Mouse (Mus musculus) heart, postnatal 36 days (tissue): ENCODE measurements around the gene Ankrd53. TPM values are rescaled to one million over a fixed set of nuclear protein-coding genes. Genes with fewer than 3 reads are reported as not detected.
A peak's percentile ranks its signal among the peaks of the same experiment; 100 is the strongest.
"Not testable (repeated sequence)": the region's sequence is repeated elsewhere in the genome, so short reads cannot be mapped to it uniquely, and the experiment has no call there.

Experiments used
- DNase-seq, 2 experiments: peaks; one replicate each; pipeline ENCODE4 v3.0.0; 2021 to 2022
- intact Hi-C: fragments of 180-260 bp; cut with DNase I; formaldehyde crosslinking; loops from one replicate; pipeline ENCODE4 v1.15.1; 2025
- total RNA-seq, 2 experiments: library from RNA; stranded (reverse); gene quantifications; 2 replicates each; pipeline ENCODE4 v1.2.3; 2021

The Ankrd53 gene
- total RNA-seq, 2 experiments from 2014 or later = not detected

DNA sequence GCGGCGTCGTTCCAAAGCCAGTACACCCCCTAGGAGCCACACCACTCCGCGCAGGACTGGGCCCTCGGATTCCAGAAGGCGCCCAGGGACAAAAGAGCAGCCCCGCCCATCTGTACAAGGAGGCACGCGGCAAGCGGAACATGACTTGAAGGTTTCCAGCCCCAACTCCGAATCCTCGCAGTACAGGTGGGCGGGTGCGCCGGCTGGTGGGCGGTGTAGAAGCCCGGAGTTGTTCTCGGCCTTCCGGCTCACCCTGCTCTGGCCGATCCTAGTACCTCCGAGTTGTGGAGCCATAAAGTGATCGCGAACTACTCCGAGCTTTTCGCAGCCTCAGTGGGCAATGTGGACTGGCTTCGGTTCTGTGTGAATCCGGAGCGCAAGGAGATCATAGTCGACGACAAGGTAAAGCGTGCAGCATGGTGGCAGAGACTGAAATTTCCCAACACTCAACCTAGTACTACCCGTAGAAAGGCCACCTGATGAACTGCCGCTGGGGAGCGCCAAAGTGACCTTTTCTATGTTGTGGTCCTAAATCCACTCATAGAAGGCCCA, 512 bp downstream of the Ankrd53 start:
- intact Hi-C loops = no loop called here
- peak; percentile 15 to 27 for DNase-seq

- DNase-seq = peak in 1 of 2 experiments; percentile 17
- intact Hi-C loops = no loop called here
Observed at GRCm38 (mm10) chr6:83766982-83767381, 4.5 kb downstream of the Ankrd53 start.

GRCm38 (mm10) chr6:83768485-83768884, 6.0 kb downstream of the Ankrd53 start:
- intact Hi-C loops = no loop called here
- DNase-seq = peak in 1 of 2 experiments; percentile 12

GRCm38 (mm10) chr6:83774126-83774525, 11.7 kb downstream of the Ankrd53 start:
- DNase-seq = no peak
- intact Hi-C loops = no loop called here

- DNase-seq = no peak
- intact Hi-C loops = loop anchor here (1.0 kb wide), 1 partner anchor 20 kb away; no protein-coding TSS in a partner anchor
Observed at GRCm38 (mm10) chr6:83774781-83775563, 12.5 kb downstream of the Ankrd53 start.

DNA sequence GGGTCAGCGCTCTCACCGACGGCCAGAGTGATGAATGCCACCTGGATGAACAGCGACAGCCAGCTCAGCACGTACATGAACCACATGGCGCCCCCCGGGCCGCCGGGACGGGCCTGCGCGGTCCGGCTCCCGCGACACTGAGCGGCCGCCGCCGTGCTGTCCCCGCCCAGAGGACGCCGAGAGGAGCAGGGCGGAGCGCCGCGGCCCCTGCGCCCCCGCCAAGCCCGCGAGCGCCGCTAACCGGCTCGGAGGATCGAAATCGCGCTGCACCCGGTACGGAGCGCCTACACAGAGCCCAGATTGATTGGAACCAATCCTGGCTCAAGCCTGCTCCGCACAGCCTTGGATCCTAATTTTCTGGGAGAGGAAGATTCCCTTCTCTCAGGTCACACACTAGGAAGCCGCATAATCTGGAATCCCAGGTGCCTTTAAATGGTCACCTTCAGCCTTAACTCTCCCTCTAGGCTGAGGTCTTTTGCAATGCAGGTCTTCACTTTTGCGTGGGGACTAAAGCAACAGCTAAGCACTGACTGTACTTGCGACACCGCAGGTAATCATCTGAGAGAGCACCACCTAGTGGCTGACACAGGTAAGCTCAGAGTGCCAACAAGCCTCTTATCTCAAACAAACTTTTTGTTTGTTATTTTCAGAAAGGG, 13.3 kb downstream of the Ankrd53 start, which contains the start of gene Tex261:
Tex261 (minus strand) TSS at position 176 of the 656 bp plus-strand sequence.
- intact Hi-C loops = loop anchor here (1.0 kb wide), 2 partner anchors 17 to 20 kb away; no protein-coding TSS in a partner anchor
- DNase-seq = peak; percentile 92 to 94

DNA sequence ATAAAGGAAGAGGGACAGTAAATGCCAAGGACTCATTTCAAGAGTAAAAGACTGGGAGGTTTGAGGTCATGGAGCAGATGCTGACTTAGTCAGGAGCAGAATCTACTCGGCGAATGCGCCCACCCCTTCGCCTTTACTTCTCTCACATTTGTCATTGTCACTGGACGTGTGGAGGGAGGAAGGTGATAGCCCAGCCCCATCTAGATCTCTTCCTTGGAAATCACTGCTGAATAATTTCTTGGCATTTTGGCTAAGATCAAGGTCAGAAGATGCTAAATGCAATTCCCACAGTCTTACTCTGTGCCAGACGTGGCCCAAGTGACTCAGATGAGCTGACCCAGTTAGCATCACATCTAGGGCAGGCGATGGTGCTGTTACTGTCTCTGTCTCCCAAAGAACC, 15.9 kb downstream of the Ankrd53 start:
- intact Hi-C loops = loop anchor here (2.0 kb wide), 1 partner anchor 88 kb away; no protein-coding TSS in a partner anchor
- DNase-seq = no peak

DNA sequence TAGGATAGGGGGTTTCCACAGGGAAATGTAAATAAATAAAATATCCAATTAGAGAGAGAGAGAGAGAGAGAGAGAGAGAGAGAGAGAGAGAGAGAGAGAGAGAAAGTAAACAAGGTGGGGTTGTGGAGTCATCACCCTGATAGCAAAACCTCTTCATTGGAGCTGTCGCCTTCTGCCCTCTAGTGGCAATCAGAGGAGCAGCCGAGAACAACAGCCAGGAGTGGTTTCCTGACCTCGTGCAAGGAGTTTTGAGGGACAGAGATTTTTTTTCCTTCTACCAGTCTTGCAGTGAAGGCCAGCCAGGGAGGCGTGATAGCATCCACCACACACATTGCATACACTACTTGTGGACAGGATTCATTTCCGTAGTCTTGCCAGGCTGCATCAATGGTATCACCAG, 16.6 kb downstream of the Ankrd53 start:
- intact Hi-C loops = loop anchor here (2.0 kb wide), 1 partner anchor 88 kb away; no protein-coding TSS in a partner anchor
- peak; percentile 57 to 58 for DNase-seq

GRCm38 (mm10) chr6:83786426-83786825, 24.0 kb downstream of the Ankrd53 start:
- no peak for DNase-seq
- intact Hi-C loops = no loop called here

GRCm38 (mm10) chr6:83788554-83788953, 26.1 kb downstream of the Ankrd53 start:
- no peak for DNase-seq
- intact Hi-C loops = no loop called here

DNA sequence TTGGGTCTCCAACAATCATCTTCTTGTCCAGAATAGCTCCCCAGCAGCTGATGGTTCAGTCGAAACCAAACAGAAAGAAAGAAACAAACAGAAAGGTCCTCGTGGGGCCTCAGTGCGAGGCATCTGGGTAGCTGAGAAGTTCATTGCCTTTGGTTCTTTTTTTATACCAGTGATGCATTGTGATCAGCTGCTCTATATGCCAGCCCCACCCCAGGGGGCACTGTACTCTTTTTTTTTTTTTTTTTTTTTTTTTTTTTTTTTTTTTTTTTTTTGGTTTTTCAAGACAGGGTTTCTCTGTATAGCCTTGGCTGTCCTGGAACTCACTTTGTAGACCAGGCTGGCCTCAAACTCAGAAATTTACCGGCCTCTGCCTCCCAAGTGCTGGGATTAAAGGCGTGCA, 28.1 kb downstream of the Ankrd53 start:
- intact Hi-C loops, DNase-seq: not testable (repeated sequence)

GRCm38 (mm10) chr6:83791251-83791890, 28.9 kb downstream of the Ankrd53 start:
- no peak for DNase-seq
- intact Hi-C loops = no loop called here

GRCm38 (mm10) chr6:83794760-83795296, 32.4 kb downstream of the Ankrd53 start, which contains the start of gene Nagk:
Gene Nagk, plus strand, starts transcription at chr6:83794982.
- peak; percentile 93 to 96 for DNase-seq
- intact Hi-C loops = loop anchor here (1.0 to 2.0 kb wide), 2 partner anchors 20 to 36 kb away; partner anchors contain the start of genes Paip2b and Tex261

GRCm38 (mm10) chr6:83795492-83795900, 33.1 kb downstream of the Ankrd53 start:
- intact Hi-C loops = loop anchor here (1.0 to 2.0 kb wide), 2 partner anchors 20 to 35 kb away; partner anchors contain the start of genes Paip2b and Tex261
- no peak for DNase-seq

DNA sequence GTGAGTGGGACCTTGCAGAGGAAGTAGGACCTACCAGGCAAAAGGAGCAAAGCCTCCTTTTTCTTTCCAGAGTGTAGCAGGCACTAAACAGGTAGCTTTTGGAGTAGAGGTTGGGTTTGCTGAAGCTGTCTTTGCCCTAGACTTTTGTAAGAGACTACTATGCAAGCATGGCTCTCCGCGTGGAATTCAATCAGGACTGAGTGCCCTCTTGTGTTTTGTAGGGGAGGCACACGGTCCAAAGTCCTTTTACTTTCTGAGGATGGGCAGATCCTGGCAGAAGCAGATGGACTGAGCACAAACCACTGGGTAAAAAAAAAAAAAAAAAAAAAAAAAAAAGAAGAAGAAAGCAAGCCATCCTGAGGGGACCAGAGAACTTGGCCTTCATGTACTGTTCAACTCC, 34.2 kb downstream of the Ankrd53 start:
- intact Hi-C loops = no loop called here
- DNase-seq = no peak

DNA sequence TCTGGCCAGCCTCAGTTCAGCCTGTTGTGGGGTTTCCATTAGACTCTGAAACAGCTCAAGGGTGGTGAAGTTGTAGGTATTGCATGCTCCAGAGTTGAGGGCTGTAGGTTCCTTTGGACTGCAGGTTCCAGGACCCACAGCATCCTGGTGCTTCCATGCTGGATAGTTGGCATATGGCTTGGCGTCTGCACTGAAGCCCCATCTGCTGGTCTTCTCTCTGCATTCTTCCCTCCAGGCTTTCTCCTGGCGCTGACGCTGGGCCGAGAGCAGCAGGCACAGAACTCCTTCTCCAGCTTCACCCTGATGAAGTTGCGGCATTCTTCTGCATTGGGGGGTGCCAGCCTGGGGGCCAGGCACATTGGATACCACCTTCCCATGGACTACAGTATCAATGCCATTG, 39.6 kb downstream of the Ankrd53 start:
- DNase-seq = no peak
- intact Hi-C loops = no loop called here

DNA sequence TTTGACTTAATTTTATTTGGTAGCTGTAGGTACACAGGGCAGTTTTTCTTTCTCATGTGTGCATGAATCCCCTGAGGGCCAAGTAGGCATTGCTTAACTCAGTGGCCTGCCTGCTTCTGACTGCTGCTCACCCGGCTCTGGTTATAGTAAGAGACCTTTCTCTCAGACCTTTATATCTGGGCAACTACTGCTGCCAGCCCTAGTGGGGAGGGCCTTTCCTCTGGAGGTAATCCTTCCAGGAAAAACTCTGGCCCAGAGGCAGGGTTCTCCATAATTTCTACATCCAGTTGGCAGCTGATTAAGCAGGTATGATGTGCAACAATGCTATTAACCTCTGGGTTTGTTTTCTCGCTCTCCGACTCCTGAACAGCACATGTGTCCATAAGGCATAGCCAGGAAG, 40.4 kb downstream of the Ankrd53 start:
- intact Hi-C loops = no loop called here
- no peak for DNase-seq

- DNase-seq = no peak
- intact Hi-C loops = no loop called here
Observed at GRCm38 (mm10) chr6:83815801-83816200, 53.4 kb downstream of the Ankrd53 start.
